Mouse (Mus musculus) limb, embryonic 14.5 days (tissue): ENCODE results near the gene Slc35b2. TPM values are rescaled to one million over a fixed set of nuclear protein-coding genes. Genes with fewer than 3 reads are reported as not detected.
A peak's percentile ranks its signal among the peaks of the same experiment; 100 is the strongest.

Source experiments
- ATAC-seq: fragments of 200-750 bp; cut with Nextera tagmentation; 2 replicates; pipeline ENCODE4 v1.8.0; 2017; ENCODE audit warnings: low read depth, moderate number of reproducible peaks, moderate TSS enrichment; ENCODE audit not compliant: low FRiP score
- DNase-seq: peaks from one replicate; pipeline ENCODE4 v3.0.0-alpha.2; 2015; ENCODE audit warnings: low spot score
- H3K27ac ChIP-seq: fragments of 300-500 bp; sonication (generic); replicated peaks from 2 replicates; pipeline ENCODE4 v1.5.1; 2014; ENCODE audit warnings: low read depth, mild to moderate bottlenecking, low read length, moderate library complexity, mixed read lengths
- H3K27me3 ChIP-seq: fragments of 300-500 bp; sonication (generic); 2 replicates; pipeline ENCODE4 v1.6.1; 2014; ENCODE audit warnings: low read length, mixed read lengths; ENCODE audit not compliant: control insufficient read depth, insufficient read depth
- H3K36me3 ChIP-seq: fragments of 300-500 bp; sonication (generic); 2 replicates; pipeline ENCODE4 v1.6.1; 2014; ENCODE audit warnings: mild to moderate bottlenecking, low read length, moderate library complexity, mixed read lengths; ENCODE audit not compliant: control insufficient read depth, insufficient read depth
- H3K4me1 ChIP-seq: fragments of 300-500 bp; sonication (generic); 2 replicates; pipeline ENCODE4 v1.6.1; 2014; ENCODE audit warnings: antibody characterized with exemption, low read length, mixed read lengths; ENCODE audit not compliant: control insufficient read depth, insufficient read depth
- H3K4me2 ChIP-seq: fragments of 300-500 bp; sonication (generic); replicated peaks from 2 replicates; pipeline ENCODE4 v1.6.1; 2014; ENCODE audit warnings: low read depth, mild to moderate bottlenecking, low read length, moderate library complexity; ENCODE audit not compliant: severe bottlenecking
- H3K4me3 ChIP-seq: fragments of 300-500 bp; sonication (generic); replicated peaks from 2 replicates; pipeline ENCODE4 v1.5.1; 2014; ENCODE audit warnings: low read length
- H3K9ac ChIP-seq: fragments of 300-500 bp; sonication (generic); 2 replicates; pipeline ENCODE4 v1.6.1; 2014; ENCODE audit warnings: mild to moderate bottlenecking, low read depth, low read length, moderate library complexity; ENCODE audit not compliant: severe bottlenecking
- H3K9me3 ChIP-seq: fragments of 300-500 bp; sonication (generic); 2 replicates; pipeline ENCODE4 v1.6.1; 2016; ENCODE audit warnings: low read length; ENCODE audit not compliant: control insufficient read depth
- POLR2A ChIP-seq: fragments of 200-500 bp; IDR thresholded peaks from 2 replicates; pipeline ENCODE4 v1.8.0; 2012; ENCODE audit warnings: inconsistent platforms, mild to moderate bottlenecking, moderate library complexity, borderline replicate concordance; ENCODE audit not compliant: insufficient read depth, insufficient read length; ENCODE audit errors: extremely low read depth
- WGBS: fragments of 180-500 bp; shearing (Covaris S2); extraction: QIAGEN DNeasy Blood & Tissue Kit; methylation state at CpG from one replicate; pipeline ENCODE4 v1.1.7; 2014; 5-methylcytosine and 5-hydroxymethylcytosine counted together
- polyA plus RNA-seq, 2 experiments: library from polyadenylated mRNA; depleted of rRNA in 1 of 2; stranded (reverse) in 1 of 2; unstranded in 1 of 2; fragments of >200 nt; fragmentation: Nextera tagmentation in 1 of 2; extraction: Ambion mirVana in 1 of 2; gene quantifications; 2 replicates each; pipeline versions ENCODE4 v1.2.1 to v1.2.3; 2012 to 2014

Slc35b2 gene
- polyA plus RNA-seq (2012; rRNA removed) (96.9 and 168 TPM in 2 replicates), polyA plus RNA-seq (2014; fragmentation: Nextera tagmentation; extraction: Ambion mirVana) (128 and 138 TPM in 2 replicates)

DNA sequence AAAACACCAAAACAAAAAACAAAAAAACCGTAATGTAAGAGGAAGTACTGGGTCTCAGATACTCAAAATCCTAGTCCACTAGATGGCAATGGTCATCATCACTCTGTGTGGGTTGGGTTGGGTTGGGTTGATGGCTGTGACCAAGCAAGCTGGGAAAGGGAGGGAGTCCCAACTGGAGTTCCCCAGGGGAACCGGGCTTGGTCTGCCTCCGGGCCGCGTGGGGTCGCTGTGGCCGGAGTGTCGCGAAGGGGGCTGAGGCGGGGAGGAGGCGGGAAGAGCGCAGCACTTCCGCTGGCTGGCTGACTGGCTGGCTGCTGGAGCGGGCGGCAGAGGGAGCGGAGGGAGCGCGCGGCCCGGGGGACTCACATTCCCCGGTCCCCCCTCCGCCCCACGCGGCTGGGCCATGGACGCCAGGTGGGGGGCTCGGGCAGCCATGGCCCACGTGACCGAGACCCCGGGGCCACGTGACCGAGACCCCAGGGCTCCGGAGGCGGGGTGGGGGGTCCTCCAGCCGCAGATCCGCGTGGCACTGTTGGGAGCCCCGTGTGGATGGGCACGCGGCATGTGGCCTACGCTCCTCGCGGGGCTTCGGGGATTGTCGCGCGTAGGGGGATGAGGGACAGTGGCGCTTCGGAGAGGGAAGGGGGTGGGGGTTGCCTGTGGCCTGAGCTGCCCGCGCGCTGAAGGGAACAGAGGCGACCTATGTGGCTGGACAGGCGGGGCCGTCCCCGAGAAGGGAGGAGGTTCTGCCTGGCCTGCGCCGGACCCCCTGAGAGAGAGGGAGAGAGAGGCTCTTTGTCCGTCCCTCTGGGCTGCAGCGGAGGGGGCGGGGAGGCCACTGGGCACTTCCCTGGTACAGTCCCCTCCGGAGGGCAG is at the start of gene Slc35b2:
Slc35b2 (plus strand) TSS at position 220 of the 876 bp plus-strand sequence.
- Histone ChIP-seq H3K4me3 (peak within 1 kb of the TSS; percentile 86), H3K27ac (peak within 1 kb of the TSS; percentile 78), H3K36me3 (peaks cover 30% of the 10 kb centered on the region), H3K9me3 (no peaks in the 10 kb centered on the region), H3K9ac (peak within 1 kb of the TSS; percentile 86), H3K4me2 (peak within 1 kb of the TSS; percentile 89), H3K27me3 (no peaks in the 10 kb centered on the region), H3K4me1 (peaks cover 14% of the 10 kb centered on the region; the same call in 1 of the 2 replicates)
- 0 out of 2 replicates have a peak, but pooled peaks have one; percentile 24 for TF ChIP-seq POLR2A
- WGBS = 2% methylated on average over 37 of the region's 61 CpGs
- DNase-seq (peak; percentile 92), ATAC-seq (peak; percentile 82)

DNA sequence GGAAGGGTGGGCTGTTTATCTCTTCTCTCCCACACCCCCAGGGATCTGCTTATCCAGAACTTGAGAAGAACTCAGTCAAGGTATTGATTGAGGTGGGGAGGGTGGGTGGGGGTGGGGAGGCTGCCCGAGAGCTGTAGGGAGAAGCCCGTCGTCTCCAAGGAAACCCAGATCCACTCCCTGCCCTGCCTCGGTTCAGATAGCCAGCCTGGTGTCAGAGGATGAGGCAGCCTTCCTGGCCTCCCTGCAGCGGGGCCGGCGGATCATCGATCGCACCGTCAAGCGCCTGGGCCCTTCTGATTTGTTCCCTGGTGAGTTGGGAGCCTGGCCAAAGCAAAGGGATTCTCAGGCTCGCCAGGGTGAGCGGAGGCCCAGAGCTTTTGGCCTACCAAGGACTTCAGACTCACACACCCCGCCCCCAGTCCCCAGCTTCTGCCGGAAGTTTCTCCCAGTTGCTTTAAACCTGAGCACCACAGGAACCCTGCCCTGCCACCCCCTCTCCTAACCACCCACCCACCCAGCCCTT is 48.4 kb upstream of the Slc35b2 start:
- Histone ChIP-seq H3K36me3 (peaks cover 42% of the 10 kb centered on the region), H3K27ac (no peak overlapping the region), H3K27me3 (no peaks in the 10 kb centered on the region), H3K4me1 (no peaks in the 10 kb centered on the region), H3K4me2 (no peak overlapping the region), H3K9ac (no peak overlapping the region), H3K4me3 (no peak overlapping the region), H3K9me3 (no peaks in the 10 kb centered on the region)
- 59% methylated on average over 15 of the region's 15 CpGs for WGBS
- ATAC-seq (no peak), DNase-seq (no peak)
- TF ChIP-seq POLR2A = no peak

DNA sequence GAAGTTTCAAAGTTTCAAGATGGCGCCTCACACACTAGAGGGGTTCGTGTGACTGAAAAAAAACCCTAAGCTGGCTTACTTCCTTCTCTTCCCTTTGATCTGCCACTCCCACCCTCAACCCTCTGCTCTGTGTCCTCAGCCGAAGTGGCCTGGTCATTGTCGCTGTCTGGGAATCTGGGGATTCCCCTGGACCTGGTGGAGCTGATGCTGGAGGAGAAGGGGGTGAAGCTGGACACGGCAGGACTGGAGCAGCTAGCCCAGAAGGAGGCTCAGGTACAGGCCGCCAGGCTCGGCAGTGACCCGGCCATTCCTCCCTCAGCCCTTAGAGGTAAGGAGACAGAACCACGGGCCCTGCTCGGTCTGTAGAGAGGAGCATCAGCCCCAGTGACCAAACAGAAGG is 47.9 kb upstream of the Slc35b2 start:
- H3K4me1 ChIP-seq = no peaks in the 10 kb centered on the region
- H3K27ac ChIP-seq = no peak overlapping the region
- peaks cover 45% of the 10 kb centered on the region for H3K36me3 ChIP-seq
- TF ChIP-seq POLR2A = no peak
- no peak overlapping the region for H3K4me2 ChIP-seq
- DNase-seq = no peak
- 83% methylated on average over 10 of the region's 10 CpGs for WGBS
- H3K4me3 ChIP-seq = no peak overlapping the region
- ATAC-seq = no peak
- H3K9ac ChIP-seq = no peak overlapping the region
- no peaks in the 10 kb centered on the region for H3K9me3 ChIP-seq
- no peaks in the 10 kb centered on the region for H3K27me3 ChIP-seq

DNA sequence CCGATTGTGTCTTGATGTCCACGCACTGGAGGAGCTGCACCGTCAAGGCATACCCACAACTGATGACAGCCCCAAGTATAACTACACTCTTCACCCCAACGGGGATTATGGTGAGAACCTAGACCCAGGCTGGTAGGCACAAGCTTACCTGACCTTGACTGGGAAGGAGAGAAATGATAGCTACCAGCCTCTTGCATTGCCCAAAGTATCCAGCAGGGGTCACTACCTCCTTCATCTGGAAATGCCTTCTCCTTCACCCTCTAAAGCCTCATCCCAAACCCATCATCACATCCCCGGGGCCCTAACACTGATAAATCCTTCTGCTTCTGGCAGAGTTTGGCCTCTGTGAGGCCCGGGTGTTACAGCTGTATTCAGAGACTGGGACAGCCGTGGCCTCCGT is 47.2 kb upstream of the Slc35b2 start:
- Histone ChIP-seq H3K27ac (no peak overlapping the region), H3K9ac (no peak overlapping the region), H3K4me3 (no peak overlapping the region), H3K36me3 (peaks cover 42% of the 10 kb centered on the region), H3K4me2 (no peak overlapping the region), H3K4me1 (no peaks in the 10 kb centered on the region), H3K9me3 (no peaks in the 10 kb centered on the region), H3K27me3 (no peaks in the 10 kb centered on the region)
- DNase-seq = peak; percentile 83
- 46% methylated on average over 8 of the region's 8 CpGs for WGBS
- ATAC-seq = no peak; the same call in 1 of the 2 replicates
- no peak for TF ChIP-seq POLR2A

DNA sequence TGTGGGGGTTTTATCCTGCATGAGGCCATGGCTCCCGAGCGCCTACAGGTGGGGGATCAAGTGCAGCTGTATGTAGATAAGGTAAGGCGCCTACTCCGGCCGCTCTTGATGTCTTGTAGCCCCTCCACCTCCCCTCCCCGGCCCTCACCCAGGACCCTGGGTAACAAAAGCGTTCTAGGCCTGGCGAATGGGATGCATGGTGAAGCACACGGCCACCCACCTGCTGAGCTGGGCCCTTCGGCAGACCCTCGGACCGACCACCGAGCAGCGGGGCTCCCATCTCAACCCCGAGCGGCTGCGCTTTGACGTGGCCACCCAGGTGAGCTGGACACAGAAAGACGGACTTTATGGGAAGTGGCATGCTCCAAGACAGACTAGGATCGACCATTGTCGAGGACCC is 46.5 kb upstream of the Slc35b2 start:
- Histone ChIP-seq H3K27me3 (no peaks in the 10 kb centered on the region), H3K9me3 (no peaks in the 10 kb centered on the region), H3K36me3 (peaks cover 42% of the 10 kb centered on the region), H3K4me3 (no peak overlapping the region), H3K4me1 (no peaks in the 10 kb centered on the region), H3K4me2 (no peak overlapping the region), H3K9ac (no peak overlapping the region), H3K27ac (no peak overlapping the region)
- no peak for DNase-seq
- TF ChIP-seq POLR2A = no peak
- 92% methylated on average over 21 of the region's 21 CpGs for WGBS
- ATAC-seq = no peak
